8 mouse cellular contexts compared by ENCODE assay signal in genomic region chr10:89257457-89258381, GRCm38 (mm10).
DNase-seq lines count a peak whose midpoint lies in the region; ATAC-seq and TF ChIP-seq lines count a peak whose summit lies in the region.

No protein-coding gene starts in this region.

- no peaks in the 10 kb centered on the region for H3K9me3 ChIP-seq in kidney, embryonic 15.5 days (replicated peaks)
- no peaks in the 10 kb centered on the region for H3K9me3 ChIP-seq in forebrain, postnatal 0 days (ENCODE audit: low read length)
- H3K9me3 ChIP-seq in midbrain, postnatal 0 days (ENCODE audit: low read length), result no peaks in the 10 kb centered on the region

- WGBS in kidney, embryonic 15.5 days, result 3% methylated on average over 16 of the region's 16 CpGs
- 8% methylated on average over 16 of the region's 16 CpGs for WGBS in cerebellum, adult 2 months
- WGBS in forebrain, postnatal 0 days, result 4% methylated on average over 16 of the region's 16 CpGs
- 2% methylated on average over 16 of the region's 16 CpGs for WGBS in midbrain, postnatal 0 days

- peak; percentile 66 for ATAC-seq in kidney, embryonic 15.5 days (replicated peaks; ENCODE audit: low FRiP score)
- ATAC-seq in forebrain, postnatal 0 days, result peak; percentile 77
- ATAC-seq in midbrain, postnatal 0 days (ENCODE audit: low FRiP score), result peak; percentile 69

- peaks cover 11% of the 10 kb centered on the region for H3K27me3 ChIP-seq in kidney, embryonic 15.5 days
- H3K27me3 ChIP-seq in cerebellum, adult 2 months (ENCODE audit: control insufficient read depth, insufficient read depth, low read length), result no peaks in the 10 kb centered on the region
- H3K27me3 ChIP-seq in forebrain, postnatal 0 days (ENCODE audit: insufficient read depth, low read length), result no peaks in the 10 kb centered on the region
- no peaks in the 10 kb centered on the region for H3K27me3 ChIP-seq in midbrain, postnatal 0 days (ENCODE audit: insufficient read depth, low read length)

- TF ChIP-seq POLR2A in cerebellum, adult 2 months (IDR thresholded peaks at IDR 0.05; ENCODE audit: borderline replicate concordance, insufficient read depth, low read length), result no peak

- H3K4me1 ChIP-seq in kidney, embryonic 15.5 days, result peaks cover 13% of the 10 kb centered on the region
- no peaks in the 10 kb centered on the region; the same call in 1 of the 2 replicates for H3K4me1 ChIP-seq in cerebellum, adult 2 months (ENCODE audit: control insufficient read depth, insufficient read depth, low read length)
- H3K4me1 ChIP-seq in forebrain, postnatal 0 days (ENCODE audit: insufficient read depth), result peaks cover 12% of the 10 kb centered on the region; the same call in 1 of the 2 replicates
- H3K4me1 ChIP-seq in midbrain, postnatal 0 days (ENCODE audit: insufficient read depth, low read length), result 0 out of 2 replicates have a peak, but pooled peaks cover 2% of the 10 kb centered on the region

- no peak for DNase-seq in kidney, adult 11 months
- DNase-seq in cerebellum, adult 2 months, result peak; percentile 17 to 20
- peak; percentile 73 for DNase-seq in forebrain, postnatal 0 days
- DNase-seq in layer of hippocampus, adult 8-10 months (ENCODE audit: low spot score in 2 of 2), result peak; percentile 34 to 48
- DNase-seq in midbrain, postnatal 0 days (ENCODE audit: low spot score), result peak; percentile 69
- no peak for DNase-seq in urinary bladder, postnatal 25 days (ENCODE audit: low spot score)
- no peak for DNase-seq in thymus, postnatal 10 days (ENCODE audit: low spot score in 2 of 2)

- H3K9ac ChIP-seq in kidney, embryonic 15.5 days, result no peak overlapping the region
- H3K9ac ChIP-seq in forebrain, postnatal 0 days, result peak overlapping the region; percentile 75
- H3K9ac ChIP-seq in midbrain, postnatal 0 days (replicated peaks; ENCODE audit: low read length, poor library complexity, severe bottlenecking), result peak overlapping the region; percentile 73

- H3K4me3 ChIP-seq in kidney, embryonic 15.5 days (replicated peaks), result peak overlapping the region; percentile 39
- H3K4me3 ChIP-seq in cerebellum, adult 2 months (replicated peaks; ENCODE audit: insufficient read depth, low read depth, low read length), result peak overlapping the region; percentile 51
- H3K4me3 ChIP-seq in forebrain, postnatal 0 days (ENCODE audit: low read depth, low read length), result peak overlapping the region; percentile 52
- H3K4me3 ChIP-seq in midbrain, postnatal 0 days (ENCODE audit: low read depth, low read length), result peak overlapping the region; percentile 60

- no peak for TF ChIP-seq CTCF in cerebellum, adult 2 months (IDR thresholded peaks at IDR 0.05; ENCODE audit: borderline replicate concordance, insufficient read depth, low read depth, low read length)
- no peak for TF ChIP-seq CTCF in forebrain, postnatal 0 days (IDR thresholded peaks at IDR 0.05; ENCODE audit: low read depth)
- no peak for TF ChIP-seq CTCF in midbrain, postnatal 0 days (IDR thresholded peaks at IDR 0.05)

- H3K36me3 ChIP-seq in kidney, embryonic 15.5 days, result no peaks in the 10 kb centered on the region
- H3K36me3 ChIP-seq in forebrain, postnatal 0 days (ENCODE audit: insufficient read depth), result no peaks in the 10 kb centered on the region
- no peaks in the 10 kb centered on the region for H3K36me3 ChIP-seq in midbrain, postnatal 0 days (ENCODE audit: insufficient read depth, low read length)

- H3K4me2 ChIP-seq in kidney, embryonic 15.5 days, result peak overlapping the region; percentile 59
- peak overlapping the region; percentile 50 for H3K4me2 ChIP-seq in forebrain, postnatal 0 days (ENCODE audit: low read depth)
- peak overlapping the region; percentile 83 for H3K4me2 ChIP-seq in midbrain, postnatal 0 days (ENCODE audit: low read depth, low read length, poor library complexity, severe bottlenecking)

- H3K27ac ChIP-seq in kidney, embryonic 15.5 days, result peak overlapping the region; percentile 75
- no peak overlapping the region for H3K27ac ChIP-seq in cerebellum, adult 2 months (ENCODE audit: insufficient read depth, low read length)
- H3K27ac ChIP-seq in forebrain, postnatal 0 days (ENCODE audit: low read depth, low read length), result peak overlapping the region; percentile 80
- peak overlapping the region; percentile 75 for H3K27ac ChIP-seq in midbrain, postnatal 0 days (ENCODE audit: low read depth, low read length)

Comparison
In these comparisons a context has a peak if more than half of its experiments do, and no peak if none do; other contexts are left out.
1. DNase-seq: peak in cerebellum, adult 2 months (2 of 2), forebrain, postnatal 0 days (single experiment), layer of hippocampus, adult 8-10 months (2 of 2) and midbrain, postnatal 0 days (single experiment); none in kidney, adult 11 months (single experiment), urinary bladder, postnatal 25 days (single experiment) and thymus, postnatal 10 days (0 of 2).
2. Peak in every context shown above with its lines, with median percentiles within 50 percentile points of each other: ATAC-seq, H3K4me2 ChIP-seq and H3K4me3 ChIP-seq.